Mouse (Mus musculus) heart, embryonic 10.5 days (tissue): ENCODE measurements around the gene Mink1. TPM values are rescaled to one million over a fixed set of nuclear protein-coding genes. Genes with fewer than 3 reads are reported as not detected.

ENCODE experiments used
- DNase-seq: peaks from one replicate; pipeline ENCODE4 v3.0.0-alpha.2; 2017; ENCODE audit warnings: low spot score
- H3K27ac ChIP-seq: fragments of 300-500 bp; sonication (generic); 2 replicates; pipeline ENCODE4 v1.5.1; 2016; ENCODE audit warnings: mild to moderate bottlenecking
- H3K27me3 ChIP-seq: fragments of 300-500 bp; sonication (generic); 2 replicates; pipeline ENCODE4 v1.6.1; 2016; ENCODE audit warnings: mild to moderate bottlenecking; ENCODE audit not compliant: poor library complexity, insufficient read depth, severe bottlenecking
- H3K36me3 ChIP-seq: fragments of 300-500 bp; sonication (generic); 2 replicates; pipeline ENCODE4 v1.6.1; 2016; ENCODE audit warnings: mild to moderate bottlenecking, moderate library complexity
- H3K4me1 ChIP-seq: fragments of 300-500 bp; sonication (generic); 2 replicates; pipeline ENCODE4 v1.6.1; 2016; ENCODE audit warnings: mild to moderate bottlenecking
- H3K4me3 ChIP-seq: fragments of 300-500 bp; sonication (generic); 2 replicates; pipeline ENCODE4 v1.5.1; 2016; ENCODE audit warnings: mild to moderate bottlenecking, moderate library complexity
- H3K9me3 ChIP-seq: fragments of 300-500 bp; sonication (generic); 2 replicates; pipeline ENCODE4 v1.6.1; 2016; ENCODE audit warnings: mild to moderate bottlenecking, moderate library complexity
- WGBS: fragments of 180-500 bp; shearing (Covaris S2); methylation state at CpG from one replicate; pipeline ENCODE4 v1.1.7; 2016; 5-methylcytosine and 5-hydroxymethylcytosine counted together
- polyA plus RNA-seq: library from polyadenylated mRNA; unstranded; fragments of >200 nt; fragmentation: Nextera tagmentation; extraction: Ambion mirVana; gene quantifications from 2 replicates; pipeline ENCODE4 v1.2.1, GENCODE M21; 2016

Gene Mink1
- polyA plus RNA-seq, 1 experiment from 2014 or later, result 14.9 TPM

DNA sequence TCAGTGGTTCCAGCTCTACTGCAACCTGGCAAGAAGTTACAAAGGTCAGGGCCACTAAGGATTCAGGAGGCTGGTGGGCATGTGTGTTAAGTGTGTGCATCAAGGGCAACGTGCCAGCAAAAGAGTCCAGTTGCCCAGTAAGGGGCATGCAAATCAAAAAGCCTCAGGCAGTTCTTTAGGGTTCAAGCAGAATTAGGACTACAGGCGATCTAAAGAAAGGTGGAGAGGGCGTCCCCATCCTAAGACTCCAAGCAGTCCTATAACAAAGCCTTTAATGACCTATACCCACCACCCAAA lies 83.5 kb downstream of the Mink1 start:
- H3K36me3 ChIP-seq, result peaks cover 60% of the 10 kb centered on the region
- H3K27ac ChIP-seq, result peak overlapping the region; percentile 97
- H3K4me3 ChIP-seq, result peak overlapping the region; percentile 70
- DNase-seq, result no peak
- no peaks in the 10 kb centered on the region for H3K9me3 ChIP-seq
- no peaks in the 10 kb centered on the region for H3K27me3 ChIP-seq
- 27% methylated on average over 3 of the region's 3 CpGs for WGBS
- H3K4me1 ChIP-seq, result peaks cover 42% of the 10 kb centered on the region

DNA sequence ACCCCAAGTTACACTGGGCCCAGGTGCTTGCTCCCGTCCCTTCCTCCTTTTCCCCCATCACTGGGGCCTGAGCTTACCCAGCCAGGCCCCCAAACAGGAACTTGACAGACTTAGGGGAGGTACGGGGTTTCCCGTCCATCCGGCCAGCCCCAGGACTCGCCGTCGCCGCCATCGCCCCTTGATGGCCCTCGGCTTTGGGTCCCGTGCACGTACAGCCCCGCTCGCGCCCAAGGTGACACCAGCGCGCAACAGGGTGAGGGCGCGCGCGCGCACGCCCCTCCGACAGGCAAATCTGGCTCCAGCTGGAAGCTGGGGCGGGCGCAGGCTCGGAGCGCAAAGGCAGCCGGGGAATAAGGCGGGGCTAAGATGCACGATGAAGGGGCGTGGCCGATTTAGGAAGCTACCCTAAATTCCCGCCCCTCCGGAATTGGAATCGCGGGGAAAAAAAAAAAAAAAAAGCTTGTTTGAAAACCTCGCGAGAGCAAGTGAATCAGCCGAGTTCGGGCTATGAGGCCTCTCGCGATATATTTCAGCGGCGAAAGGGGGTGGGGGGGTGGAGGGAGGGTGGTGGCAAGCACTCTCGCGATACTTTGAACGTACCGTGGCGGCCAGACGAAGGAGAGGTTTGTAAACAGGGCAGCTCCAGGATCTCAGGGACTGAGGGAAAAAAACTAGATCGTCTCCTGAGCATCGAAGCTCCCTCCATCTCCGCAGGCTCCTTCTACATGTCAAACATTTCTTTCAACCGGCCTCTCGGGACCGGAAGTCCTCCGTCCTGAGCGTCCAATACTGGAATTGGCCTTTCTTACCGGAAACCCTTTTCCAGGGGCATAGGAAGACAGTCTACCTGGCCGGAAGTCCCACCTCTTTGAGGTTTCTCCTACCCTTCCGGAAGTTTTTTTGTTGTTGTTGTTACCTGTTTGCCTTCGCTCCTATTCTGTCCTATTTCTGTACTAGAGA lies 84.3 kb downstream of the Mink1 start, which contains the start of the genes Rnf167 and Slc25a11:
Rnf167 (plus strand) TSS at position 545 of the 960 bp plus-strand sequence.
Slc25a11 (minus strand) TSS at position 789 of the 960 bp plus-strand sequence.
- Histone ChIP-seq H3K4me1 (peaks cover 45% of the 10 kb centered on the region), H3K36me3 (peaks cover 67% of the 10 kb centered on the region), H3K27me3 (no peaks in the 10 kb centered on the region), H3K4me3 (peak within 1 kb of the TSS; percentile 70), H3K27ac (peak within 1 kb of the TSS; percentile 97), H3K9me3 (no peaks in the 10 kb centered on the region)
- peak; percentile 99 for DNase-seq
- WGBS, result under 1% methylated on average over 63 of the region's 63 CpGs

DNA sequence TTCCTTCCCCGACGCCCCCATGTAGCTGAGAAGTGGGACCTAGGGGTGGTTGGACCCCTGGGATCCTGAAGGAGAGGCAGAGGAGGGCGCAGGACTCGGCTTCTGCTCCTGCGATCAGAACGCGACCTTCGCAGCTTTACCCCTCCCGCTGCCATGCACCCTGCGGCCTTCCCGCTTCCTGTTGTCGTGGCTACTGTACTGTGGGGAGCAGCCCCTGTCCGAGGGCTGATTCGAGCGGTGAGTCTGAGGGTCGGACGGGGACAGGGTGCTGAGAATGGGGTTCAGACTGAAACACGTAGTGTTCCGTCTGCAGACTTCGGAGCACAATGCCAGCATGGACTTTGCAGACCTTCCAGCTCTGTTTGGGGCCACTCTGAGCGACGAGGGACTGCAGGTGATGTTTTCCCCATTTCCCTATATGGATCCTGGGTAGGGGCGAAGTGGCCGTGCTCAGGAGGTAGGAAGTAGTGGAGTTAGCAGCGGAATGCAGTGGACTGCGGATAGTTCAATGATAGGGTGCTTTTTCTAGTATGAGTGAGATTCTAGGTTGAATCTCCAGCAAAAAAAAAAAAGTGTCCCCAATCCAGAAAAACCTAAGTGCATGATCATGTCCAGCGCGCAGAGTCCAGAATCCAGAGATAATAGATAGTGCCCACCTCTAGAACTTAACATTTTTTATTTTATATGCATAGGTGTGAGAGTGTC lies 85.2 kb downstream of the Mink1 start:
- H3K27ac ChIP-seq, result peak overlapping the region; percentile 97
- H3K4me3 ChIP-seq, result peak overlapping the region; percentile 70
- DNase-seq, result peak; percentile 79
- peaks cover 73% of the 10 kb centered on the region for H3K36me3 ChIP-seq
- no peaks in the 10 kb centered on the region for H3K27me3 ChIP-seq
- peaks cover 53% of the 10 kb centered on the region for H3K4me1 ChIP-seq
- WGBS, result 3% methylated on average over 28 of the region's 28 CpGs
- H3K9me3 ChIP-seq, result no peaks in the 10 kb centered on the region

DNA sequence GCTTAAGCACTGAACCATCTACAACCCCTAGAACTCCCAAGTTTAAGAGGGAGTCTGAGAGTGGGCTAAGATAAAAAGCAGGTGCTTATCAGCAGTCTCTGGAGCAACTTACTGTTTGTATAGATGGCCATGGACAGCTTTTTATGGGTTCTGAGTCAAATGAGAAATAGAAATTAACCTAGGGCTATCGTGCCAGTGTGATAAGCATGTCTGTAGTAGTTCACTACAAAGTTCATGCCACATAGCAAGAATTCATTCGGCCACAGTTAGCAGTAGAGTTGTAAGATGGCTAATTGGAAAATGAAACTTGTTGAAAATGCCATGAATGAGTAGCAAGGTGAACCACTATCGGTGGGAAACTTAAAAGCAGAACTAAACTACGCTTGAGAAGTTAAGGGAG lies 85.8 kb downstream of the Mink1 start:
- no peak for DNase-seq
- Histone ChIP-seq H3K4me3 (peak overlapping the region; percentile 70), H3K4me1 (peaks cover 56% of the 10 kb centered on the region), H3K9me3 (no peaks in the 10 kb centered on the region), H3K36me3 (peaks cover 68% of the 10 kb centered on the region), H3K27ac (peak overlapping the region; percentile 97; the same call in 1 of the 2 replicates), H3K27me3 (no peaks in the 10 kb centered on the region)
- 72% methylated on average over 4 of the region's 4 CpGs for WGBS

DNA sequence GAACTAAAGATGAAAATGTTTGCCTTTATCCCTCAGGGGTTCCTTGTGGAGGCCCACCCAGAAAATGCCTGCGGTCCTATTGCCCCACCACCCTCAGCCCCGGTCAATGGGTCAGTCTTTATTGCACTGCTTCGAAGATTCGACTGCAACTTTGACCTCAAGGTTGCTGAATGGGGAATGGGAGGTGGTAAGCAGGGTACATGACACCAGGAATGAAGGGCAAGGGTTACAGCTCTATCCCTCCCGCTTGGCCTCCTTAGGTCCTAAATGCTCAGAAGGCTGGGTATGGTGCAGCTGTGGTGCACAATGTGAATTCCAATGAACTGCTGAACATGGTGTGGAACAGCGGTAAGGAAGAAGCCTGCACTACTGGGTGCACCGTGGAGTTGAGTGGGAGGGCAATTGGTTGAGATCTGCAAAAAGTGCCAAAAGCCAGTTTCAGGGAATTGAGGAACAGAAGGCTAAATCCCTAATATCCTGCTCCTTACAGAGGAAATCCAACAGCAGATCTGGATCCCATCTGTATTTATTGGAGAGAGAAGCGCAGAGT lies 86.6 kb downstream of the Mink1 start:
- 84% methylated on average over 8 of the region's 8 CpGs for WGBS
- Histone ChIP-seq H3K4me3 (peak overlapping the region; percentile 70), H3K27me3 (no peaks in the 10 kb centered on the region), H3K4me1 (peaks cover 56% of the 10 kb centered on the region), H3K27ac (no peak overlapping the region; the same call in 1 of the 2 replicates), H3K9me3 (no peaks in the 10 kb centered on the region), H3K36me3 (peaks cover 62% of the 10 kb centered on the region)
- no peak for DNase-seq

DNA sequence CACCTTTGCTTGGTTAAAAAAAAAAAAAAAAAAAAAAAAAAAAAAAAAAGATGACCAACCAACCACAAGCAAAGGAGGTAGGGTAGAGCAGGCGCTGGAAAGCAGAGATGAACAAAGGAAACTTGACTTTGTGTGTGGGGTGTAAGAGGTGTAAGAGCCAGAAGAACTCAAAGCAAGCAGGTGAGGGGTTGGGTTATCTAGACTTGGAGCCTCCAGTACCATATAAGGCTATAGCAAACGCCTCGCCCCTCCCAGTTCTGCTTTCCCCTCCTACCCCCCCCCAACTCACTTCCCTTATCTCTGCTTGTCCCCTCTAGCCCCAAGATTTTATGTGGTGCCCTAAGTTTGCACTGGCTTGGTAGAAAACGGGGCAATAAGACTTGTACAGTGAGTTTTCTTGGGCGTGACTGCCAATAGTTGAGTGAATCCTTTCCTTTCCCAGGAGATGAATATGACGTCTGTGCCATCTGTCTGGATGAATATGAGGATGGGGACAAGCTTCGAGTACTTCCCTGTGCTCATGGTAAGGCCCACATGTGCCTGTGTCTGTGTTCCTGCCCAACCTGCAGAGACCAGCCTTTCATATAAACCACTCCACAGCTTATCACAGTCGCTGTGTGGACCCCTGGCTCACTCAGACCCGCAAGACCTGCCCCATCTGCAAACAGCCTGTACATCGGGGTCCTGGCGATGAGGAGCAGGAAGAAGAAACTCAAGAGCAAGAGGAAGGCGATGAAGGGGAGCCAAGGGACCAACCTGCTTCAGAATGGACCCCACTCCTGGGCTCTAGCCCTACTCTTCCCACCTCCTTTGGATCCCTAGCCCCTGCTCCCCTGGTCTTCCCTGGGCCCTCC lies 87.9 kb downstream of the Mink1 start:
- Histone ChIP-seq H3K9me3 (no peaks in the 10 kb centered on the region), H3K36me3 (peaks cover 49% of the 10 kb centered on the region), H3K27me3 (no peaks in the 10 kb centered on the region), H3K4me1 (peaks cover 51% of the 10 kb centered on the region), H3K27ac (peak overlapping the region; percentile 62; the same call in 1 of the 2 replicates), H3K4me3 (peak overlapping the region; percentile 27)
- 73% methylated on average over 12 of the region's 12 CpGs for WGBS
- no peak for DNase-seq

DNA sequence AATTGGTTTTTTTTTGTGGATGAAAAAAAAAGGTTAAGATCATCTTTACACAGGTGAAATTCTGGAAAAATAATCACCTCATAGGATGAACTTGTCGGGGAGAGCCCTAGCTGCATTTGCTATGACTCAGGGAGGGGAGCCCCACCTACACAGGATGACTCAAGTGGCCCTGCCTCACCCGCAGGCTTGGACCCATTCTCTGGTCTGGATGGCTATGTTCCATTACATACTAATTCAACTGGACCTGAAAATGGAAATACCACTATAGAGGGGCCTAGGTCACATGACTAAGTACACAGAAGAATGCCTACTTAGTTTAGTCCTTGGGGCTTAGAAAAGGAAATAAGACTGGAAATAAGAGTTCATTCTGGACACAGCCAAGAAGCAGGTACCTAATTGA lies 88.7 kb downstream of the Mink1 start:
- no peak for DNase-seq
- peaks cover 46% of the 10 kb centered on the region for H3K36me3 ChIP-seq
- WGBS, result 68% methylated on average over 2 of the region's 2 CpGs
- no peak overlapping the region for H3K27ac ChIP-seq
- peaks cover 51% of the 10 kb centered on the region for H3K4me1 ChIP-seq
- H3K27me3 ChIP-seq, result no peaks in the 10 kb centered on the region
- peak overlapping the region; percentile 27; the same call in 1 of the 2 replicates for H3K4me3 ChIP-seq
- H3K9me3 ChIP-seq, result no peaks in the 10 kb centered on the region

DNA sequence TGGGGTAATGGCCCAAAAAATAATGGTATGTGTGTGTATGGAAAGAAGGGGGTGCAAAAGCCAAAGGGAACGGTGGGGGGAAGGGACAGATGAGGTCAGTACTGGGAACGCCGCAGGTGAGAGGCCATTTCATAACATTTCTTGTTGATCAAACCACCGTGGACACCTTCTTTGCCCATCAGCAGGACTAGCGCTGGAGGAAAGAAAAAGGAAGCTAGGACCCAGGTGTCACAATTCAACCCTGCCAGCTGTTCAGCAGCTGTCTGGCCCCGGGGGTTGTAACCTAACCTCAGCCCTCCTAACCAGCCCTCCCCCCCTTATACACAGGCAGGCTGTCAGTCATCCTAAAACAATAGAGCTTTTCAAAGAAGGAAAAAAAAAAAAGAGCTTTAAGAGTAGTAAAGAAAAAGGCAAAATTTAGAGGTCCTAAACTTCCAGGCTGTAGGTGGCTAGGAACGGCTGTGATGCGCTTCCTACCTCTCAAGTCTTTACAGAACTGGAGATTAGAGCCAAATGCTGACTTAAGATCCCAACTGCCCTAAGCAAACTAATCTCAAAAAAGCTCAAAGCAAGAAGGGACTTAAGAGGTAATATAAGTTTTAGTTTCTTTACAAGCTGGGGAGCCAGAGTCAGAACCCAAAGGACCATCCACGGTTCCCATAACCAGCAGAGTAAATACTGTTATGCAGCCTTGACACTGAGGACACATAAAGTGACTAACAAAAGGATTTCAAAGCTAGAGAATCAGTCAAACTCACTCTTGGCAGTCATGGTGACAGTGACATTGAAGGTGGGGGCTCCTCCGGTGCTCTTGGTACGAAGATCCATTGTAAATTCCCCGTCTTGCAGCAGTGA lies 89.6 kb downstream of the Mink1 start:
- DNase-seq, result peak; percentile 69
- H3K36me3 ChIP-seq, result peaks cover 46% of the 10 kb centered on the region

DNA sequence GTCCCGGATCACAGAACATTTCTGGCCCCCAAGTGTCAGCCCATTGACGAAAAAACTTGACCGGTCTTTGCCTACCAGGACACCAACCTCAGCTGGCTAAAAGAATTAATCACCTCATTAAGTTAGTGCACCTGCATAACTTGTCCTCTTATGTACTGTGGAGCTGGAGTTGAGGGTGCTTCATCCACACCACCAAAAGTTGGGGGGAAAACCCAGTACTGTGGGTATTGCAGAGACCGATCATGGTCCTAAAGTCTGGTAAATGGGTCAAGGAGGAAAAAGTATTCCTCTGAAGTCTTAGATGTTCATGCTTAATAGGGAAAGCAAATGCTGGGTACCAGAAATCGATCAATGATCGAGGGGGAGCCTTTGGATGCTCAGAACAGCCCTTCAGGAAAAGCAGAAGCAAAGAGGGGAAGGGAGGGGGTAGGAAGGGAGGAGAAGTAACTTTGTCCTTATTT lies 90.2 kb downstream of the Mink1 start:
- 52% methylated on average over 6 of the region's 6 CpGs for WGBS
- H3K9me3 ChIP-seq, result no peaks in the 10 kb centered on the region
- DNase-seq, result no peak
- H3K4me3 ChIP-seq, result peak overlapping the region; percentile 100
- H3K27me3 ChIP-seq, result no peaks in the 10 kb centered on the region
- peaks cover 63% of the 10 kb centered on the region for H3K4me1 ChIP-seq
- H3K36me3 ChIP-seq, result peaks cover 48% of the 10 kb centered on the region
- H3K27ac ChIP-seq, result peak overlapping the region; percentile 97

More for the DNA sequence above, 89.6 kb downstream of the Mink1 start:
- peak overlapping the region; percentile 100 for H3K4me3 ChIP-seq
- 69% methylated on average over 12 of the region's 12 CpGs for WGBS
- no peaks in the 10 kb centered on the region for H3K9me3 ChIP-seq
- peaks cover 59% of the 10 kb centered on the region for H3K4me1 ChIP-seq
- H3K27ac ChIP-seq, result peak overlapping the region; percentile 97; the same call in 1 of the 2 replicates
- no peaks in the 10 kb centered on the region for H3K27me3 ChIP-seq

DNA sequence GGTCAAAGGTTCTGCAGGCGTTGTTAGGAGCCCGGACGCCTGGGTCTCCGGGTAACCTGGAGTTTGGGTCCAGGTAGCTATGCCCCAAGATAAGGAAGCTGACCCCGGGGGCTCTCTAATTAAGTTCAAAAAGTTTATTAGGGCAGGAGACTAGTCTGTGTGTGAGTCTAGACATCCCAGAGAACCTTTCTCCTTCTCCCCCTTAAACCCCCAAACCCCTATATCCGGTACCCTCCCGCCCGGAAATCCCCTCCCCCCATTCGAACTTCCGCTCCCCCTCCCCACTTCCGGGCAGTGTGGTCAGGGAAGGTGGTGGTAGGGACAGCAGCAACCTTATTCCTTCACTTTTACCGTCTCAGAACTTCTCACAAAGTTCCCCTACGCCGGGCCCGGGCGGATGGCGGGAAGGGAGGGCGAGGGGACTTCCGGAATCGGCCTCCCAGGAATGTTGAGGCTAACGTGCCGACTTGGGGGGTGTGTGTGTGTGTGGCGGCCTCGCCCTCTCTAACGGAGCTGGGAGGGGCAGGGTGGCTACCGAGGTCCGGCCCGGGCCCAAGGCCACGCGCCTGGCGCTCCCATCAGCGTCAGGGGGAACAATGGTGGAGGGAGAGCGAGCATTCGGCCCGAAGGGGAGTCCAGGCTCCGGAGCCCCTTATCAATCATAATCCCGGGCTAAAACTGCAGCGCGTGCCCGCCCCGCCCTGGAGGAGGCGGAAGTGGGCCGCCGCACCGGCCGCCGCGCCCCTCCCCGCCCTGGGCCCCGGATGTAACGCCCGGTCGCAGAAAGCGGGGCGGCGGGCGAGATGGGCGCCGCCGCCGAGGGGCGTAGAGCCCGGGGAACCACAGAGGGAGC lies 90.9 kb downstream of the Mink1 start:
- H3K36me3 ChIP-seq, result peaks cover 49% of the 10 kb centered on the region
- H3K27ac ChIP-seq, result peak overlapping the region; percentile 97
- no peaks in the 10 kb centered on the region for H3K9me3 ChIP-seq
- peak overlapping the region; percentile 100 for H3K4me3 ChIP-seq
- under 1% methylated on average over 60 of the region's 63 CpGs for WGBS
- peaks cover 63% of the 10 kb centered on the region for H3K4me1 ChIP-seq
- H3K27me3 ChIP-seq, result no peaks in the 10 kb centered on the region
- DNase-seq, result peak; percentile 90
